Mouse (Mus musculus): ENCODE data around the gene Cer1.

The Cer1 gene

DNA sequence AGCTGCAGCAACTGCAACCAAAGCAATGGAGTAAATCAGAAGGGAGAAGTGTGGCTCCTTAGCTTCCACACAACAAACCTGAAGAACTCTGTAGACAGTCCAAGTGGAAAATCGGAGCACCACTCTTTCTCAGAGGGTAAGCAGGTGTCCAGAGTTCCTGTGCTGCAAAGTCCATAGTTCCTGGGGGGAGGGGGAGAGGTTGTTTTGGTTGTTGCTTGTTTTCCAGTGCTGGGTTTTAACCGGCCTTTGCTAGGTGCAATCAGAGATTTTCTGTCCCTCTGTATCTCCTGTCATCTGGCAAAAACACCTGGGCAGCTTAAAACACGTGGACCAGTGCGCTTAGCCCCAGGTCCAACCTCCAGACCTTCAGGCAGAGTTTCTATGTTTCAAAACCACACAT, 10.2 kb downstream of the Cer1 start:
- DNase-seq (ENCODE audit: low spot score in 2 of 2) = no peak

DNA sequence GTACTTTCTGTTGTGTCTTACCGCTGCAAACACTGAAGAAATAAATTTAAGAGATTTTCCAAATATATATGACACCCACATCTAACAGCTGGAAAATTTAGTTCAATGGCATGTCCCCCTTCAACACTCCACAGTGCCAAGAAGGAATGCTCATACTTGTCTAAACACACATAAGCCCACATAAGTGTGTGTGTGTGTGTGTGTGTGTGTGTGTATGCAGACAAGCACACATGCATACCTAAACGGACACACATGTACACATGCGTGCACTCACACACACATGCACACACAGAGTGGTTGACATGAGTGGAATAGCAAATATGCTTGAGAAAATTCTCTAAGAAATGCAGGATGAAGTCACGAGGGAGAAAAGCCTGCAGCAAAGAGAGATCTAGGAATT, 12.4 kb downstream of the Cer1 start:
- no peak for DNase-seq (ENCODE audit: low spot score in 2 of 2)

DNA sequence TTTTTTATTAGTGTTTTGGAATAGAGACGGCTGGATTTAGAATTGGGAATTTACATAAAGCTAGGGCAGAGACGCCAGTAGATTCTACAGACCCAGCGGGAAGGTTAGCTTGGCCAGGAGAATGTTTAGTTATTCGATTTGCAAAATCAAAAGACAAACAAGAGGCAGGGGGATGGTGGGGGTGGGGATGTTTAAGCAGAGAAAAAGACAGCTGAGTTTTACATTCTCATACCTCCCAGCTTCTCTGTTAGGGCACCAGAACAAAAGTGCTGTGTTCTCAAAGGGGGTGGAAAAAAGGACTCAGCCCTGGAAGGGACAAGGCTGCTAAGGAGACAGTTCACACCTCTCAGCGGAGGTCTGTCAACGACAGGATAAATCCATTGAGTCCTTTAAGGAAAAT, 12.8 kb downstream of the Cer1 start:
- DNase-seq (ENCODE audit: low spot score in 2 of 2) = no peak

DNA sequence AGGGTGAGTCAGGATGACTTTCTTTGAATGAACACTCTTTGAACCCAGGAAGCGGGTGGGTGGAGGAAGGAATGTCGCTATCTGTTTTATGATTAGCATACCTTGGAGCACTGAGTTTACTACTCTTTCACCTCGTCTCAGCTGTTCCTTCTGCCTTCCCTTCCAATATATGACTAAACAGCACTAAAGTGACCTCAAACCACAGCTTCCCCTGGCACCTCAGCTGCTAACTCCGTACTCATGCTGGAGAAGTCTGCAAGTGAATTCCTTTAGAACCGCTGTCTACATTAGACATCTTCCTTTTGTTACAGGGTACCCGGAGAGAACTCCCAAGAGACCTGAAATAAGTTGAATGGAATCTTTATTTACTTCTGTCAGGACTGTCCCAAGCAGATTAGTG, 14.0 kb downstream of the Cer1 start:
- no peak for DNase-seq (ENCODE audit: low spot score in 2 of 2)

DNA sequence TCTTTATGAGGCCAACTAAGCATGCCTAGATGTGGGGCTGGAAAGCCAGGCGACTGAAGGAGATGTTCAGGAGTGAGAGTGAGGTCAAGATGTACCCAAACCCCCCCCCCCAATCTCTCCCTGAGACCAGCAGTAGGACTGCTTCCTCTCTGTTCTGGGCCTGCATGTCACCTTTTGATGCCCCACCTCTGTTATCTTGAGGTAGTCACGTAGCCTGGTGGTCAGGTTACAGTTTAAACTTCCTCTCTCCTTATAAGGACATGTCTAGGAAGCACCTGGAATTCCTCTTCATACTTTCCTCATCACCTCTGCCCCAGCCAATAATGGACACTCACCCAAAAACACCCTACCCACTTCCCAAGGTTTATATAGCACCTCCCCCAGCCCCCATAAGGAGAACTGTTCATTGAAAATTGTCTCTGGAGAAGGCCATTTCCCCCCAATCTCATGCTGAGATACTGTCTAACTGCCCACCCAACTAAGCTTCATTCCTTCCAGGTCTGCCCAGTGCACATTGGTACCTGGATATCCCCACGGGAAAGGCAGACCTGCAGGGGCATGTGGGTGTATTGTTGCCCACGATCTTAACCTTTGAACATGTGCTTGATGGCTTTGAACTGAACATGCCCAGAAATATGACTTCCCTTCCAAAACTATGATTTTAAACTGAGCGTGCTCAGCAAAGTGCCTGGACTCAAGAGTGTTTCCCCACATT, 17.1 kb downstream of the Cer1 start:
- no peak for DNase-seq (ENCODE audit: low spot score in 2 of 2)

DNA sequence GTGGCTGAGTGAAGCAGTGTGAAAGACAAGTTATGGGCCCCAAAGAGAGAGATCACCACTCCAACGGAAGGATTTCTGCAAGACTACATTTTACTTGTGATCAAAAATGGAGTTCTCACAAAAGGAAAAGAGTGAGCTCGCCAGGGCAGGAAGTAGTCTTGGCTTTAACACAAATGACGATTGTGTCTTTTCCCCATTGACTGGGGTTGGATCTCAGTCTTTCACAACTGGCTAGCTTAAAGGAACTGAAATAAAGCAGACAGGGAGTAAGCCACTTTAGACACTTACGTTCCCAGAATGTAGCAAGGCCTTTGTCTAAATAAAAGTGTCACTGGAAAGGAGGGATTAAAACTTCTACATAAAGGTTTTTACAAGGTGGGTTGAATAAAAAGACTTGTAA, 17.8 kb downstream of the Cer1 start:
- DNase-seq (ENCODE audit: low spot score in 2 of 2) = no peak

DNA sequence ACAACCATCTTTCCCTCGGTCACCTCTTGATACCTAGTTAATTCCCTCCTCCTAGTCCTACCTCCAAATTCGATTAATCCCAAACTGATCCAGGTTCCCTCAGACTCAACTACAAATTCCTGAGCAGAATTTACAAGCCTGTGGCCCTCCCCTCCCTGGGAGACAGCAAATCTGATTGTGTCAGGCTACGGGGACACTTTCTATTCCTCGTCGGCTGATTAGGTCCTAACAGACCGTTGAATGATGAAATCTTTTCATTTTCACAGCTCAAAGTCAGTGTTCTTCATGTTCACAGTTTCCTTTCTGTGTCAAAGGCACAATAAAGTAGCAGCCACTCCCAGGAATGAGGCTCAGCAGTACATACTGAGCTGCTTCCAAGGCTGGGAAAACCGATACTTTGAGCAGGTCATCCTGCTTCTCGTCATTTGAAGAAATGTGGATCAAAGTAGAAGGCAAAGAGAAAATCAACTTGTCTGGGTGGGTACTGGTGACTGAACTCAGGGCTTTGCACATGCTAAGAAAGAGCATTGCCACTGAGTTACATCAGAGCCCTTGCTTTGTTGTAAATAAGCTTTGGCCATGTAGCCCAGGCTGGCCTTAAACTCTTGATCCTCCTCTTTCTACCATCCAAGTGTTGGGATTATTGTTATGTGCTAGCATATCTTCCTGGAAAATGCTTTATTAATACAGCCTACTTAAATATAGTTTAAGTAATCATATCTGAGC, 19.8 kb downstream of the Cer1 start:
- DNase-seq (ENCODE audit: low spot score in 2 of 2) = no peak

DNA sequence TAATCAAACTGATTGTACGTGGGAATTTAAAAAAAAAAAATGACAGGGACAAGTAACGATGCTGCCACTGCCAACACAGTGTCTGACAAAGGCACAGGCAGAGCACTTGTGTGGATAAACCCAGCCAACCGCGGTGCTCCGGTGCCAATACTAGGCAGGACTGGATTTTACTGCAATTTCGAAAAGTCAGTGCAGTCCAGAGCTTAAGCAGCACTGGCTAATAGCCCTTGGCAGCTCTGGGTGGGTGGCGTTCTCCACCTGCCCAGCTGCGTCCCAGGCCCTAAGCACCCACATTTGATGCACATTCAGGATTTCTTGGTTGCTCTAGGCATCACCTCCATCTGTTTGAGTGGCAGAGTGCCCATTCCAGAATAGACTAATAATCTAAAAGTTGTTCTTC, 21.6 kb downstream of the Cer1 start:
- peak; percentile 36 to 39 for DNase-seq (ENCODE audit: low spot score in 2 of 2)

DNA sequence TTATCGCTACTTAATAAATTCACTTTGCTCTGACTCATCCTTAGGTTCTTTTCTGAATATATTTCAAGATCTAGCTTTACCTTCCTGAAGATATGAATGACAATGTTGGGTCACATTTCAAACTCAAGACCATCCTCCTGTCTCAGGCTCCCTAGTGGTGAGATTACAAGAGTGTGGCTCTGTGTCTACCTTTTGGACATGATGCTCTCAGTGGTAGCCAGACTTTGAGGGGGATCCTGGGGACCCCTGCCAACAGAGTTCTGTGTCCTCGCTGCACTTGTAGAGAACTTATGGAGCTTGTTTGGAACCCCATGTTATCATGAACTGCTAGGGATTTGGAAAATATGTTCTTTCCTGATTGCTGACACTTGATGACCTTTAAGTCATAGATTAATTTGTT, 23.5 kb downstream of the Cer1 start:
- no peak for DNase-seq (ENCODE audit: low spot score in 2 of 2)

DNA sequence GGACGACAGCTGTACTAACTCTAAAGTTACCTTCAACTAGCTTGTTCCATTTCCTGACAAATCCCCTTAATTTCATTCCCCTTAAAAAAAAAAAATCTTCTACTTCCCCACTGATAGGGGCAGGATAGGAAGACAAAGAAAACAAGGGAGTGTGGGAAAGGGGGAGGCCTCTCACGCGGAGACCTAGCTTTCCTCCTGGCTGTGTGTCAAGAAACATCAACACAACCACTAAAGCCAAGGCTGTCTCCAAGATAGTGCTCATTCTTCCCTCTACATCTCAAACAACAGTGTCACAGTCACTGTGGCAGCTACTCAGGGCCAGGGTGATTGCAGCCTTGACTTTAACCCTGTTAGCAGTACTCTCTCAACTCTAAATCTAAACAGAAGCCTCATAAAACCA, 24.4 kb downstream of the Cer1 start:
- DNase-seq (ENCODE audit: low spot score in 2 of 2) = no peak

DNA sequence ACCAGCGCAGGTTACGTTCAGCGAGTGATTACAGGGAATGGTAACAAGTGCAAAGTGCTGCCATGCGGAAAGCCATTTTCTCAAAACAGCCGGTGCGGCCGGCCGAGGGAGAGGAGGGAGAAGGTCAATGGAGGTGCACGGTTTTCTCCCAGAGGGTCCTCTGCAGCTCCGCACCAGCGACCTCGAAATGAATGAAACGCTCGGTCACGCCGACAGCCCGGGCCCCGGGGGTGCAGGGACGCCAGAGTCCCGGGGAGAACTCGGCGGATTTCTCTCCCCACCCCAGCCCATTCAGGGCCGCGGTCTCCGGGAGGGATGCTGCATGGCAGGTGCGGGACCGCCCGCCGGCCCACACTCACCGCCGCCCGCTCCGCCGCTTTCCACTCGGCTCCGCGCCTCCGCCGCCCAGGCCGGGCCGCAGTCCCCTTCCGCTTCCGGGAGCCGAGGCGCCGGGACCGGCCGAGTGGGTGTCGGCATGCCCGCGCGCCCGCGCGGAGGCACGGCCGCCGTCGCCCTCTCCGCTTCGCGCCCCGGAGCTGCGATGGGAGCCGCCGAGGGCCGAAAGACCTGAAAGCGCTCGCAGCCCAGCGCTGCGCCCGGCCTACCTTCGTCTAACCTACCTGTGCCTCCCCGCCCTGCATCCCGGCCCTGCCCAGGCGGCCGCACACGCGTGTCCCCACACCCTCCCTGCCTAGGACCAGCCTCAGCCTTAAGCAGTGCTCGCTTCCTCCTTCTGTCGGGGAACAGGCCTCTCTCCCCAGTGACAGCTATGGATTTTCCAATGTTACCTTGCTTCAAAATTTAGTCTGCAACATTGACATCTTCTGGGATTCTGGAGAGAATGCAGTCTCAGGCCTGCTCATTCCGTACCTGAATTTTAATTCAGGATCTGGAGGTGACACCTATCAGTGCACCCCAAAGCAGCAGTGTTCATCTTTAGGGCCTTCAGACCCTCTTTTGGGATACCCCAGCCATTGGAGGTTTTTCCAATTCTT, 25.5 kb downstream of the Cer1 start, which contains the start of gene Zdhhc21:
Zdhhc21 (minus strand) TSS at position 828 of the 995 bp plus-strand sequence.
- peak; percentile 81 to 85 for DNase-seq (ENCODE audit: low spot score in 2 of 2)

DNA sequence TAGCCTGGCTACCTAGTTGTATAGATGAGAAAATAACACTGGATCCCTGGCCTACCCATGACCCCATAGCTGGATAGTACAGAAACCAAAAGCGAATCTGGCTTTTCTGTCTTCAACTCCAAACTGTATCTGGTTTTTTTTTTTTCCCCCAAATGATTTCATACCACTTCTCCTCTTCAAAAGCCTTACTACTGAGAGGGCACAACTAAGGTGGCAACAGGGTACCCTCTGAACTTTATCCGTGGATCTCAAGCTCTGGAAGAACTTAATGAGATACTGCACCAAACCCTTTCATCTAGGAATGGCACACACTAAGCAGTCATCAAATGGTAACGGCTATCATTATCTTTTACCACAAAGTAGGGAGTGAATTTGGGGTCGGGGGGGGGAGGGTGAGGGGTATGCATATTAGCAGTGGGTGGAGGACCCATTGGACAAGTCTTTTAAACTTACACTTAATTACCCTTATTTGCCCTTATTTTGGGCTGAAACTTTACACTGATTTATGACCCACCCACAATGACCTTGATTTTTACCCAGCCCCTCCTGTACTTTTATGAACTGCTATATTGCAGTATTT, 26.4 kb downstream of the Cer1 start:
- DNase-seq (ENCODE audit: low spot score in 2 of 2) = no peak

DNA sequence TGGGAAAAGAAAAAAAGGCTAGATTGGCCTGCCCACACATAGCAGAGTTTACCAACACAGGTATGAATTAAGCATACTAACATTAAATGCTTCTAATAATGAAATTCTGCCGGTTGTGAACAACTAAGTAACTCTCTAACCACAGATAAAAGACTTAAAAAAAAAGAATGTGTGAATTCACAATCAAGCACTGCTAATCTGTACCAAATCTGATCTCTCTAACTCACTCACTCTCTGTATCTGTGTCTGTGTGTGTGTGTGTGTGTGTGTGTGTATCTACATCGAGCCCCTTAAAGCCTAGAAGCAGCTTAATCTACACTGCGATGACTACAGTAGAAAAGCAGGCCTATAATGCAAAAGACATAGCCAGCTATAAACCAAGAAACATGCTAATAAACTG, 28.0 kb downstream of the Cer1 start:
- DNase-seq (ENCODE audit: low spot score in 2 of 2) = no peak

DNA sequence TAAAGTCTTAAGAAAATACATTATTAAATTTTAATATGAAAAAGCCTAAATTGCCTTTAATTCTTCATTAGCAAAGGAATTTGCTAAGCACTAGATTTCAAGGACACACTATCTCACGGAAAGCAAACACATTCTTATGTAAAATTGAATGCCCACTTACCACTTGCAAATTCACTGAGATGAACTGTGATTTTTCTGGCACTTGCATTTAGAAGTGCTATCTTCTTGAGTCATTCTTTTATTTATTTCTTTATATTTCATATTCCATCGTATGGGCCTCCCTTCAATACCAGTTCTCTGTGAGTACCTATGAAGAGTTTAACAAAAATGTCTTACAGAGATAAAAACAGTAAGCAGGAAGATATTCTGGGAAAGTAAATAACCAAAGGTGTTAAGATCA, 31.1 kb downstream of the Cer1 start:
- DNase-seq (ENCODE audit: low spot score in 2 of 2) = no peak

DNA sequence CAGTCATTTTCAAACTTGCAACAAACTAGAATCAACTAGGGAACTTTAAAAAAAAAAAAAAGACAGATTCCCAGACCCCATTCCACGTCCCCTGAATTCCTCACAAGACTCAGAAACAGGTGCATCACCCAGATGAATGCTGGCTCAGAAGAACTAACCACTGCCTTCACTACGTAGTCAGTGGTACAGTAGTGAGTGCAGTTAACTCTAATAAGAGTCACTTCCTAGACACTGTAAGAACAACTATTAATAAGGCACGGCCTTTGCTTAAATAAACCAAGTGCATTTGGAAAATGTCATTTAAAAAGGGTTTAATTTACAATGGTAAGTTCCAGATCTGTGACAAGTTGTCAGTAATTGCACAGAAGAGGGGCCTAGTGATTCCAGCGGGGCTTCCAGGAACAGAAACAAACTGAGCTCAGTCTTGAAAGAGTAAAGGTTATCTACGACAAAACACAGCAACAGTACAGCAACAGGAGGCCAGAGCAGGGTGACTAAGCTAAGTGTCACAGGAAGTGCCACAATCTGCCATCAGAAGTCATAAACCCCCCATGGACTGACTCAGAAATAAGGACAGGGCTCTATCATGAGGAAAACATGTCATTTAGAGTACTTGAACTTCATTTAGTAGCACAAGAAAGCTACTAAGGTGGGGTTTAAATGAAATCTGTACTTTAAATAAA, 36.3 kb downstream of the Cer1 start:
- no peak for DNase-seq (ENCODE audit: low spot score in 2 of 2)

DNA sequence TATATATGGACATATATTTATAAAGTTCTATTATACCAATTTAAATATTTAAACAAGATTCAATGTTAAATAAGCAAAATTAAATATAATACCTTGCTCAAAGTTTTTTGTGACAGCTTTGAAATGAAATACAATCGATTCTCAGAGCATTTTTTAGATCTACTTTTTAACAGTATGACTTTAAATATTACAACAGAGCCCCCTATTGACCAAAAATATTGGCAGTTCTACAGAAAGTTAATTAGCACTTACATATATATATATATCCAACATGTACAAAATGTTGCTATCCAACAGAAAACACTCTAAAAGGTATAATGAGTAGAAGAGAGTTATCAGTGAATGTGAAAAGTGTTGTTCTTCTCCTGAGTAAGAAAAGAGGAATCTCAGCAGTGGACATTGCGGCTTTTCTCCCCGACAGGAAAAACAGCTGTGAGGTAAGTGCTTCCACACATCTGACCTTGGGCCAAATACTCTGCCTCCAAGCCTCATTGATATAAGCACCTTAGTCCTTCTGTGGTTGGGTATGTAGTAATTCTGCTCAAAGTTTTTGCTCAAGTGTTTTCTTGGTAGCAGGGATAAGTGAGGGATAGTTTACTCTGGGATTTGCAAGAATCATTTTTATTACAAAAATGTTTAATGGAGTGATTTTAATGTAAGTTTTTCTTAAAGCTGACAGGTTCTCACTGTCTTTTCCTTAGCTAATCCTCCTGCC, 47.3 kb downstream of the Cer1 start:
- DNase-seq (ENCODE audit: low spot score in 2 of 2) = no peak
